Mouse (Mus musculus) stomach, postnatal 0 days (tissue): ENCODE results near the gene Csnk1e.

ENCODE experiments used
- CTCF ChIP-seq: IDR thresholded peaks from 2 replicates; pipeline ENCODE4 v1.5.1; 2016; ENCODE audit warnings: antibody characterized with exemption, low read depth, mild to moderate bottlenecking, moderate library complexity
- EP300 ChIP-seq: optimal IDR thresholded peaks from 2 replicates; pipeline ENCODE3; 2016; ENCODE audit warnings: antibody characterized with exemption

GRCm38 (mm10) chr15:79379658-79380057, 75.7 kb downstream of the Csnk1e start:
- no peak for TF ChIP-seq CTCF
- no peak for TF ChIP-seq EP300
